Mouse (Mus musculus) C2C12 (cell line): Measurements from ENCODE around the gene Fam217b.

ENCODE experiments used
- CEBPB ChIP-seq: IDR thresholded peaks from one replicate; pipeline ENCODE4 v1.6.1; 2011; ENCODE audit warnings: low read depth, mild to moderate bottlenecking, control low read depth, moderate library complexity
- CTCF ChIP-seq: IDR thresholded peaks from one replicate; pipeline ENCODE4 v1.5.1; 2011; ENCODE audit not compliant: control insufficient read depth, insufficient read depth, insufficient read length
- MAX ChIP-seq: IDR thresholded peaks from one replicate; pipeline ENCODE4 v1.6.1; 2011; ENCODE audit warnings: mild to moderate bottlenecking, control low read depth
- MYOD1 ChIP-seq: IDR thresholded peaks from one replicate; pipeline ENCODE4 v1.6.1; 2011; ENCODE audit warnings: low read depth; ENCODE audit not compliant: control insufficient read depth, insufficient read length
- MYOG ChIP-seq: IDR thresholded peaks from one replicate; pipeline ENCODE4 v1.6.1; 2011; ENCODE audit not compliant: control insufficient read depth, insufficient read length; ENCODE audit errors: extremely low read depth
- USF1 ChIP-seq: IDR thresholded peaks from one replicate; pipeline ENCODE4 v1.6.1; 2011; ENCODE audit warnings: low read depth, mild to moderate bottlenecking, control low read depth, moderate library complexity

DNA sequence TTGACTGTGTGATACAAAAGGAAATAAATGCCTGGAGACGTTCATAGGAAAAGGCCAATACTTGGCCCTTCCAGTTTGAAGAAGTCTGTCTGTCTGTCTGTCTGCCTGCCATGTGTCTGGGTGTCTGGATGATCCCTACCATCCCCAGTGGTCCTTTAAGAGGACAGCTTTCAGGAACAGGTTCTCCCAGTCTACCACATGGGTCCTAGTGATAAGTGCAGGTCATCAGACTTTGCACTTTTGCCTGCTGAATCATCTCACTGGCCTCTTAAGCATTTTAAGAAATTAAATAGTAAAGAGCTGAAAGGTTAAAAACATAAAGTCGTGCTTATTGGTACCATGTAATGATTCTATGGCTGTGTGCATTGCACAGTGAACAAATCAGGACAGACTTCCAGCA, 19.2 kb downstream of the Fam217b start:
- TF ChIP-seq USF1 (no peak), CTCF (no peak), MYOD1 (no peak), MAX (no peak), MYOG (no peak), CEBPB (no peak)
